Mouse (Mus musculus) heart, embryonic 11.5 days (tissue): ENCODE data around the gene Mrps27. TPM values are rescaled to one million over a fixed set of nuclear protein-coding genes. Genes with fewer than 3 reads are reported as not detected.

Experiments
- polyA plus RNA-seq: library from polyadenylated mRNA; unstranded; fragments of >200 nt; fragmentation: Nextera tagmentation; extraction: Ambion mirVana; gene quantifications from 2 replicates; pipeline ENCODE4 v1.2.1, GENCODE M21; 2014

Mrps27 gene
- polyA plus RNA-seq, 1 experiment from 2014 or later = 73.1 TPM

Other genes starting within 250 kb of the Mrps27 start
- gene Zfp366, start 160.0 kb upstream of the Mrps27 start, polyA plus RNA-seq = 0.11 and 0.25 TPM in 2 replicates
- gene Ptcd2, start 81 bp upstream of the Mrps27 start, polyA plus RNA-seq = 57.0 and 59.6 TPM in 2 replicates
- 128 and 193 TPM in 2 replicates for gene Map1b, start 171.8 kb downstream of the Mrps27 start, polyA plus RNA-seq